Mouse (Mus musculus): ENCODE results near the gene 6030458C11Rik.

DNA sequence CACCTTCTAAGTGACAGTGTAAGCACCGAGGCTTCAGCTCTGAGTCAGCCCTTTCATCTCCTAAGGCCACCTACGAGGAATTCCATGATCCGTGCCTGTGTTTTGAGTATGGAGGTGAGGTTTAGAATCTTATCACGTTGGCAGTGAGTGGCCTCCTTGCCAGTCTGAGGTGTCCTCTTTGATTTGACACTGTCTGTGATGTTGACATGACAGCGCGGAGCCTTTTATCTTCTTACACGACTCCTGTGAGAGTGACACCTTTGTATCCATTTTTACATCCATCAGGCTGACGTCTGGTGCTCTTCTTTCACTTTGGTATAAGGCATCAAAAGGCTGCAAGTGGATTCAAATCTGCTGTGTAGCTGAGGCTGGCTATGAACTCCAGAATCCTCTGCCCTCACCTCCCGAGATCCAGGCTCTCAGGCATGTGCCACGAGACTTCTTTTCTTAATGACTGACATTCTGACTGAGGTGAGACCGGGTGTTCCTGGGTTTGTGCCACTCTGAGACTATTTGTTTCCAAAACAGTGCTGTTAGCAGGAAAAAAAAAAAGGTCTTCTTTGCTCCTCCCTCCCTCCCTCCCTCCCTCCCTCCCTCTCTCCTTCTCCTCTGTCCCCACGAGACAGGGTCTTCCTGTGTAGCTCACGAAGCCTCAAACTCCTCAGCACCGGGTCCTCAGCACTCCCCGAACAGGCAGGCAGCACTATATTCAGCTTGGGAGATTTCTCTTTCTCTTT is 23.9 kb downstream of the 6030458C11Rik start:
- TF ChIP-seq CTCF (IDR thresholded peaks at IDR 0.05; ENCODE audit: low read depth, low read length), result no peak
- no peak for TF ChIP-seq POLR2A (IDR thresholded peaks at IDR 0.05; ENCODE audit: extremely low read depth, insufficient read depth, low read length)

All from liver, adult 2 months (tissue).